Mouse (Mus musculus): Measurements from ENCODE around the gene Plekha4. TPM values are rescaled to one million over a fixed set of nuclear protein-coding genes. Genes with fewer than 3 reads are reported as not detected.

Gene Plekha4
- total RNA-seq, 2 experiments from 2014 or later, result 0.83 to 1.5 TPM

GRCm38 (mm10) chr7:45567780-45568516 lies 41.8 kb downstream of the Plekha4 start:
- DNase-seq (ENCODE audit: low spot score in 2 of 2), result peak; percentile 77 to 86

GRCm38 (mm10) chr7:45568601-45569473 lies 42.7 kb downstream of the Plekha4 start:
- DNase-seq (ENCODE audit: low spot score in 2 of 2), result no peak

GRCm38 (mm10) chr7:45570103-45570741 lies 44.1 kb downstream of the Plekha4 start, which contains the start of gene Bcat2:
Gene Bcat2, plus strand, starts transcription at chr7:45570153.
- peak; percentile 59 to 62 for DNase-seq (ENCODE audit: low spot score in 2 of 2)

GRCm38 (mm10) chr7:45571966-45572365 lies 45.8 kb downstream of the Plekha4 start:
- no peak for DNase-seq (ENCODE audit: low spot score in 2 of 2)

- no peak for DNase-seq (ENCODE audit: low spot score in 2 of 2)
These were observed 47.8 kb downstream of the Plekha4 start for GRCm38 (mm10) chr7:45573954-45574353.

- no peak for DNase-seq (ENCODE audit: low spot score in 2 of 2)
These were observed 48.6 kb downstream of the Plekha4 start for GRCm38 (mm10) chr7:45574472-45575379.

- no peak for DNase-seq (ENCODE audit: low spot score in 2 of 2)
These were observed 59.8 kb downstream of the Plekha4 start for GRCm38 (mm10) chr7:45585923-45586322.

GRCm38 (mm10) chr7:45587631-45588592 lies 61.8 kb downstream of the Plekha4 start:
- DNase-seq (ENCODE audit: low spot score in 2 of 2), result no peak

- peak; percentile 93 to 98 for DNase-seq (ENCODE audit: low spot score in 2 of 2)
These were observed 63.0 kb downstream of the Plekha4 start for GRCm38 (mm10) chr7:45589173-45589572.

GRCm38 (mm10) chr7:45589898-45590297 lies 63.8 kb downstream of the Plekha4 start:
- DNase-seq (ENCODE audit: low spot score in 2 of 2), result no peak

- DNase-seq (ENCODE audit: low spot score in 2 of 2), result no peak
These were observed 64.7 kb downstream of the Plekha4 start for GRCm38 (mm10) chr7:45590874-45591273.

GRCm38 (mm10) chr7:45591880-45592279 lies 65.8 kb downstream of the Plekha4 start:
- DNase-seq (ENCODE audit: low spot score in 2 of 2), result no peak

GRCm38 (mm10) chr7:45593118-45593815 lies 67.1 kb downstream of the Plekha4 start:
- DNase-seq (ENCODE audit: low spot score in 2 of 2), result peak; percentile 66 to 80

- no peak for DNase-seq (ENCODE audit: low spot score in 2 of 2)
These were observed 69.0 kb downstream of the Plekha4 start for GRCm38 (mm10) chr7:45595176-45595575.

GRCm38 (mm10) chr7:45596107-45596506 lies 70.0 kb downstream of the Plekha4 start:
- no peak for DNase-seq (ENCODE audit: low spot score in 2 of 2)

GRCm38 (mm10) chr7:45597013-45597412 lies 70.9 kb downstream of the Plekha4 start:
- DNase-seq (ENCODE audit: low spot score in 2 of 2), result no peak

GRCm38 (mm10) chr7:45597527-45597926 lies 71.4 kb downstream of the Plekha4 start:
- no peak for DNase-seq (ENCODE audit: low spot score in 2 of 2)

GRCm38 (mm10) chr7:45598960-45599879 lies 73.1 kb downstream of the Plekha4 start:
- no peak for DNase-seq (ENCODE audit: low spot score in 2 of 2)

All from layer of hippocampus, postnatal 14 days (tissue).